Mouse (Mus musculus) ZHBTc4 (cell line): ENCODE data around the gene Sohlh1.
"Not testable (repeated sequence)": the region's sequence is repeated elsewhere in the genome, so short reads cannot be mapped to it uniquely, and the experiment has no call there.

Source experiments
- DNase-seq: peaks from one replicate; pipeline ENCODE4 v3.0.0-alpha.2; 2011; ENCODE audit warnings: low read depth, low spot score

Gene Sohlh1

GRCm38 (mm10) chr2:25842161-25842560, 4.9 kb downstream of the Sohlh1 start:
- no peak for DNase-seq

DNA sequence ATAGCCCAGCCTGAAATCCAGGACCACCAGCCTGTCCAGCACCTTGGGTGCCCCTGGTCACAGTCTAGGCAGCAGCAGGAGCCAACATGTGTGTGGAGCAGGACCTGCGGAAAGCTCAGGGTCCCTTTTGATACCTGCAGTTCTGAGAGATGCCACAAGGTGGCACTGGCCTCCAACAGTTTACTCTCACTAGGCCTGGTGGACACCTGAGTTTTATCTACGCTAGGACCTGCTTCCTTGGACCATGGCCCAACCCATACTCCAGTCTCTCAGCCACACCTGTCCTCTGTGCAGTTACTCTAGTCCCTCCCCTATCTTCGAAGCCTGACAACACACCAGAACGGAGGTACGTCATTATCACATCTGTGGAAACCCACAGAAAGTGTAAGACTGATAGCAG, 10.8 kb downstream of the Sohlh1 start:
- peak; percentile 79 for DNase-seq

DNA sequence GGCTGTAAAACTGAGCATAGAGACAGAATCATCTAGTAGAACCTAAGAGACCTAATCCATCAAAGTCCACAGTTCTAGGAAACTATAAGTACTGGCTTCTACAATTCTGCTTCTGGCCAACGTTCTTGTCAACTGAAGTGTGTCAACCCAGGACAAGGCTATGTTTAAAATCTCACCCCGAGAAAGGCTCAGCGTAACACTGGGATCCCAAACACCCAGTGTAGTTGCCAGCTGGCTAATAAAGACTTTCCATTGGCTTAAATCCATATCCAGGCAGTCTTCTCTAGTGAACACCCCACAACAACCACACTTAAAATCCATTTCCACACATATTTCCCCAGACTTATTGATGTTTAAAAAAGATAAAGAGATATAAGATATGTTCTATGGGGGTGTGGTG, 16.3 kb downstream of the Sohlh1 start:
- DNase-seq, result no peak

- DNase-seq, result no peak
Observed at GRCm38 (mm10) chr2:25828344-25828947, 18.6 kb downstream of the Sohlh1 start.

DNA sequence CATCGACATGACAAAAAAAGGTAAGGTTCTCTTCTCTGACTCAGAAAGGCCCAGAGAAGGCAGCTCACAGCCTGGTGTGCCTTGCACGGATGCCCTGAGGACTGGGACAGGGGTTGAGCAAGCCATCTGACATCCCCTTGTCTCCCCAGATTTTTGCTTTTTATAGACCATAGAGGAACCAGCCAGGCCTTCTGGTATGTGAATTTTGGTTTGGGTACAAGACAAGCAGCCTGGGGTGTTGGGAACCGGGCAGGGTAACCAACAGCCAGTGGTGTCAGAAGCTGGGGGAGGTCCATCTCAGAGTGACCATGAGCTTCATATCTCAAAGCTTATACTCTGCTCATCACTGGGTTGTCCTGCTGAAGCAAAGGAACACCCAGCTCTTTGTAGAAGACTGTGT, 22.3 kb downstream of the Sohlh1 start:
- DNase-seq, result no peak

GRCm38 (mm10) chr2:25822806-25823205, 24.2 kb downstream of the Sohlh1 start, which contains the start of gene Lcn9:
Gene Lcn9 (plus strand): TSS chr2:25823153.
- no peak for DNase-seq

GRCm38 (mm10) chr2:25815748-25816147, 31.3 kb downstream of the Sohlh1 start, which contains the start of gene Glt6d1:
Gene Glt6d1 (minus strand): TSS chr2:25815848.
- DNase-seq, result not testable (repeated sequence)

- peak; percentile 38 for DNase-seq
Observed at GRCm38 (mm10) chr2:25813364-25813763, 33.7 kb downstream of the Sohlh1 start.

GRCm38 (mm10) chr2:25811711-25812110, 35.3 kb downstream of the Sohlh1 start:
- DNase-seq, result no peak

GRCm38 (mm10) chr2:25798065-25798464, 49.0 kb downstream of the Sohlh1 start:
- DNase-seq, result no peak

GRCm38 (mm10) chr2:25797635-25798034, 49.4 kb downstream of the Sohlh1 start:
- no peak for DNase-seq
